In the genomic region with DNA sequence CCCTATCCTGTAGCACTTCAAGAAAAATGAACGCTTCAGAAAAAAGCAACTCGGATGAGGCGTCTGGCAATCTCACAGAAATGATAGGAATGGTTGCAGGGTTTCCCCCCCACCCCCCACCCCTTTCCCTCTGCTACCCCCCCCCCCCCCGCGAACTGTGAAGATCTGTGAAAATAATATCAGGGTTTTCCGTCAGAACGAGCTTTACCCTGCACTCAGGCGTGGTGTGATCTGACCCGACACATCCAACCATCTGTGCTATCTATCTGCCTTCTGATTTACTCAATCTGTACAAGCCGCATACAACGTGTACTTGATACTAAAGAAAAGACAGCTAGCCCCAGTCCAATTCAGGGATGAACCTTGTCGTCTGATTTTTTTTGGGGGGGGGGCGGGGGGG, we compare ENCODE assay signal across 22 mouse cellular contexts. TPM values are rescaled to one million over a fixed set of nuclear protein-coding genes. Genes with fewer than 3 reads are reported as not detected.
"Had no signal": no experiment of that assay in that cellular context is flagged by ENCODE, and none has a peak within 500 bp of the region (broad histone marks: within the 10 kb centered on the region; RNA-seq: fewer than 3 reads in every experiment).

No protein-coding gene starts in this region.

- H3K9ac ChIP-seq: liver, embryonic 12.5 days; lung, embryonic 14.5 days had no signal

- H3K27ac ChIP-seq: left cerebral cortex, adult 2 months; limb, embryonic 10.5 days; liver, embryonic 12.5 days; midbrain, embryonic 10.5 days had no signal

- H3K4me3 ChIP-seq: left cerebral cortex, adult 2 months; limb, embryonic 10.5 days; liver, embryonic 12.5 days; midbrain, embryonic 10.5 days had no signal

- ATAC-seq: liver, embryonic 12.5 days; midbrain, embryonic 16.5 days had no signal

- H3K9me3 ChIP-seq: limb, embryonic 10.5 days; liver, embryonic 12.5 days; midbrain, embryonic 10.5 days had no signal

- H3K4me2 ChIP-seq: liver, embryonic 12.5 days; lung, embryonic 14.5 days had no signal

- DNase-seq: kidney, adult 8-10 months; kidney, postnatal 25 days; lung, postnatal 10 days; lung, postnatal 4 days; right cerebral cortex, postnatal 14 days; thymus, postnatal 36 days had no signal

- H3K36me3 ChIP-seq: limb, embryonic 10.5 days; liver, embryonic 12.5 days; midbrain, embryonic 10.5 days had no signal

RNA-seq across cellular contexts. Expression of gene Six6, which starts 1.5 kb away (rescaled TPM):
- total RNA-seq: layer of hippocampus, postnatal 25 days; left cerebral cortex, adult 2 months; left cerebral cortex, postnatal 14 days; megakaryocyte, adult 5-6 weeks had no signal
- polyA plus RNA-seq: kidney, embryonic 16.5 days; limb, embryonic 10.5 days; limb, embryonic 14.5 days; liver, embryonic 12.5 days; liver, embryonic 16.5 days; lung, embryonic 14.5 days; neural tube, embryonic 14.5 days; small intestine, adult 2 months; stomach, embryonic 16.5 days; thymus, postnatal 0 days had no signal

RNA-seq across cellular contexts. Expression of gene 4930447C04Rik, which starts 2.4 kb away (rescaled TPM):
- polyA plus RNA-seq: small intestine, adult 2 months had no signal
